Mouse (Mus musculus): ENCODE results near the gene Ncoa5.

Gene Ncoa5

GRCm38 (mm10) chr2:165034131-165035057 is at the start of gene Ncoa5:
Gene Ncoa5 (minus strand): TSS chr2:165034867.
- in situ Hi-C loops (cut with MboI, MseI), result no loop called here

- in situ Hi-C loops (cut with MboI, MseI), result no loop called here
Observed at GRCm38 (mm10) chr2:165081257-165081656, 46.6 kb upstream of the Ncoa5 start.

- in situ Hi-C loops (cut with MboI, MseI), result no loop called here
Observed at GRCm38 (mm10) chr2:165080657-165081056, 46.0 kb upstream of the Ncoa5 start.

GRCm38 (mm10) chr2:165078605-165079004 is 43.9 kb upstream of the Ncoa5 start:
- in situ Hi-C loops (cut with MboI, MseI), result loop anchor here (5.0 to 10.0 kb wide), 5 partner anchors 156 to 406 kb away; partner anchors contain the start of gene Cdh22 (in 1 of the 2)

GRCm38 (mm10) chr2:165078045-165078444 is 43.4 kb upstream of the Ncoa5 start:
- in situ Hi-C loops (cut with MboI, MseI), result loop anchor here (5.0 to 10.0 kb wide), 5 partner anchors 157 to 407 kb away; partner anchors contain the start of gene Cdh22 (in 1 of the 2)

GRCm38 (mm10) chr2:165077055-165077454 is 42.4 kb upstream of the Ncoa5 start:
- in situ Hi-C loops (cut with MboI, MseI), result loop anchor here (5.0 to 10.0 kb wide), 5 partner anchors 158 to 408 kb away; partner anchors contain the start of gene Cdh22 (in 1 of the 2)

- in situ Hi-C loops (cut with MboI, MseI), result loop anchor here (5.0 to 10.0 kb wide), 5 partner anchors 160 to 410 kb away; partner anchors contain the start of gene Cdh22 (in 1 of the 2)
Observed at GRCm38 (mm10) chr2:165074937-165075336, 40.3 kb upstream of the Ncoa5 start.

GRCm38 (mm10) chr2:165074081-165074884 is 39.6 kb upstream of the Ncoa5 start:
- in situ Hi-C loops (cut with MboI, MseI), result loop anchor here (5.0 to 10.0 kb wide), 4 partner anchors 161 to 411 kb away; partner anchors contain the start of gene Cdh22 (in 1 of the 2)

- in situ Hi-C loops (cut with MboI, MseI), result loop anchor here (5.0 to 10.0 kb wide), 4 partner anchors 161 to 411 kb away; partner anchors contain the start of gene Cdh22 (in 1 of the 2)
Observed at GRCm38 (mm10) chr2:165073381-165073781, 38.7 kb upstream of the Ncoa5 start.

- in situ Hi-C loops (cut with MboI, MseI), result loop anchor here (5.0 to 10.0 kb wide), 4 partner anchors 165 to 415 kb away; partner anchors contain the start of gene Cdh22 (in 1 of the 2)
Observed at GRCm38 (mm10) chr2:165070096-165070816, 35.6 kb upstream of the Ncoa5 start.

- in situ Hi-C loops (cut with MboI, MseI), result no loop called here
Observed at GRCm38 (mm10) chr2:165068806-165069205, 34.1 kb upstream of the Ncoa5 start.

GRCm38 (mm10) chr2:165064489-165064888 is 29.8 kb upstream of the Ncoa5 start:
- in situ Hi-C loops (cut with MboI, MseI), result no loop called here

- in situ Hi-C loops (cut with MboI, MseI), result no loop called here
Observed at GRCm38 (mm10) chr2:165061638-165062433, 27.2 kb upstream of the Ncoa5 start.

GRCm38 (mm10) chr2:165059961-165060360 is 25.3 kb upstream of the Ncoa5 start:
- in situ Hi-C loops (cut with MboI, MseI), result no loop called here

GRCm38 (mm10) chr2:165056377-165057085 is 21.9 kb upstream of the Ncoa5 start:
- in situ Hi-C loops (cut with MboI, MseI), result no loop called here

GRCm38 (mm10) chr2:165055905-165056304 is 21.2 kb upstream of the Ncoa5 start:
- in situ Hi-C loops (cut with MboI, MseI), result no loop called here

GRCm38 (mm10) chr2:165054888-165055852 is 20.5 kb upstream of the Ncoa5 start, which contains the start of gene Cd40:
Gene Cd40 (plus strand): TSS chr2:165055627.
- in situ Hi-C loops (cut with MboI, MseI), result no loop called here

- in situ Hi-C loops (cut with MboI, MseI), result no loop called here
Observed at GRCm38 (mm10) chr2:165051566-165051965, 16.9 kb upstream of the Ncoa5 start.

Data from T-helper 17 cell (primary cell).